Comparison of ENCODE assay signal across 8 mouse cellular contexts in genomic region chr5:125176370-125176766, GRCm38 (mm10). TPM values are rescaled to one million over a fixed set of nuclear protein-coding genes. Genes with fewer than 3 reads are reported as not detected.
A peak's percentile ranks its signal among the peaks of the same experiment; 100 is the strongest.
DNase-seq lines count a peak whose midpoint lies in the region; ATAC-seq and TF ChIP-seq lines count a peak whose summit lies in the region.

No protein-coding gene starts in this region.

- H3K27ac ChIP-seq in heart, embryonic 15.5 days = no peak overlapping the region
- H3K27ac ChIP-seq in embryonic facial prominence, embryonic 11.5 days (replicated peaks; ENCODE audit: low read depth, low read length) = no peak overlapping the region
- H3K27ac ChIP-seq in forebrain, postnatal 0 days (ENCODE audit: low read depth, low read length) = peak overlapping the region; percentile 96
- H3K27ac ChIP-seq in midbrain, embryonic 10.5 days (replicated peaks) = peak overlapping the region; percentile 95

- peaks cover 72% of the 10 kb centered on the region for H3K4me1 ChIP-seq in heart, embryonic 15.5 days (replicated peaks)
- no peaks in the 10 kb centered on the region; the same call in 1 of the 2 replicates for H3K4me1 ChIP-seq in embryonic facial prominence, embryonic 11.5 days (ENCODE audit: control insufficient read depth, insufficient read depth, low read length)
- H3K4me1 ChIP-seq in forebrain, postnatal 0 days (ENCODE audit: insufficient read depth) = peaks cover 43% of the 10 kb centered on the region
- peaks cover 84% of the 10 kb centered on the region for H3K4me1 ChIP-seq in midbrain, embryonic 10.5 days

- no peaks in the 10 kb centered on the region for H3K9me3 ChIP-seq in heart, embryonic 15.5 days (replicated peaks)
- H3K9me3 ChIP-seq in embryonic facial prominence, embryonic 11.5 days (replicated peaks; ENCODE audit: control insufficient read depth, low read length) = no peaks in the 10 kb centered on the region
- H3K9me3 ChIP-seq in forebrain, postnatal 0 days (ENCODE audit: low read length) = no peaks in the 10 kb centered on the region
- no peaks in the 10 kb centered on the region for H3K9me3 ChIP-seq in midbrain, embryonic 10.5 days (replicated peaks)

- intact Hi-C loops in heart, postnatal 14 days (cut with DNase I) = loop anchor here (5.0 kb wide), 3 partner anchors 34 to 91 kb away; no protein-coding TSS in a partner anchor

- peak overlapping the region; percentile 93 for H3K4me2 ChIP-seq in heart, embryonic 15.5 days
- peak overlapping the region; percentile 90 for H3K4me2 ChIP-seq in embryonic facial prominence, embryonic 11.5 days (ENCODE audit: low read depth, low read length)
- peak overlapping the region; percentile 88 for H3K4me2 ChIP-seq in forebrain, postnatal 0 days (ENCODE audit: low read depth)

- no peak for DNase-seq in heart, postnatal 14 days
- DNase-seq in embryonic facial prominence, embryonic 11.5 days (ENCODE audit: low spot score) = no peak
- DNase-seq in forebrain, postnatal 0 days = no peak
- no peak for DNase-seq in midbrain, embryonic 10.5 days (ENCODE audit: low spot score)
- no peak for DNase-seq in spleen, postnatal 36 days (ENCODE audit: low spot score in 2 of 2)
- no peak for DNase-seq in thymus, postnatal 25 days
- no peak for DNase-seq in embryo, embryonic 11 days

- no peak for TF ChIP-seq CTCF in forebrain, postnatal 0 days (IDR thresholded peaks at IDR 0.05; ENCODE audit: low read depth)

- 53% methylated on average over 5 of the region's 5 CpGs for WGBS in heart, embryonic 15.5 days
- WGBS in embryonic facial prominence, embryonic 11.5 days = 37% methylated on average over 5 of the region's 5 CpGs
- 11% methylated on average over 5 of the region's 5 CpGs for WGBS in forebrain, postnatal 0 days
- 16% methylated on average over 5 of the region's 5 CpGs for WGBS in midbrain, embryonic 10.5 days

- no peaks in the 10 kb centered on the region for H3K36me3 ChIP-seq in heart, embryonic 15.5 days
- no peaks in the 10 kb centered on the region for H3K36me3 ChIP-seq in embryonic facial prominence, embryonic 11.5 days (replicated peaks; ENCODE audit: control insufficient read depth, insufficient read depth, low read depth, low read length)
- no peaks in the 10 kb centered on the region for H3K36me3 ChIP-seq in forebrain, postnatal 0 days (ENCODE audit: insufficient read depth)
- H3K36me3 ChIP-seq in midbrain, embryonic 10.5 days = no peaks in the 10 kb centered on the region

- H3K4me3 ChIP-seq in heart, embryonic 15.5 days = no peak overlapping the region; the same call in 1 of the 2 replicates
- no peak overlapping the region; the same call in 1 of the 2 replicates for H3K4me3 ChIP-seq in embryonic facial prominence, embryonic 11.5 days (ENCODE audit: low read depth, low read length)
- H3K4me3 ChIP-seq in forebrain, postnatal 0 days (ENCODE audit: low read depth, low read length) = peak overlapping the region; percentile 93
- H3K4me3 ChIP-seq in midbrain, embryonic 10.5 days = peak overlapping the region; percentile 91

- no peak overlapping the region for H3K9ac ChIP-seq in heart, embryonic 15.5 days
- H3K9ac ChIP-seq in embryonic facial prominence, embryonic 11.5 days (replicated peaks; ENCODE audit: low read length) = 0 out of 2 replicates have a peak overlapping the region, but pooled peaks have one; percentile 18
- peak overlapping the region; percentile 83 for H3K9ac ChIP-seq in forebrain, postnatal 0 days

- ATAC-seq in heart, embryonic 15.5 days (replicated peaks; ENCODE audit: insufficient number of reproducible peaks, insufficient read depth, low FRiP score, low read depth) = no peak
- no peak for ATAC-seq in embryonic facial prominence, embryonic 11.5 days (replicated peaks; ENCODE audit: insufficient number of reproducible peaks, low FRiP score, low TSS enrichment, low read depth)
- no peak for ATAC-seq in forebrain, postnatal 0 days

- no peaks in the 10 kb centered on the region for H3K27me3 ChIP-seq in heart, embryonic 15.5 days
- no peaks in the 10 kb centered on the region for H3K27me3 ChIP-seq in embryonic facial prominence, embryonic 11.5 days (ENCODE audit: control insufficient read depth, insufficient read depth, low read length)
- no peaks in the 10 kb centered on the region for H3K27me3 ChIP-seq in forebrain, postnatal 0 days (ENCODE audit: insufficient read depth, low read length)
- H3K27me3 ChIP-seq in midbrain, embryonic 10.5 days (ENCODE audit: low read depth, poor library complexity, severe bottlenecking) = peaks cover 15% of the 10 kb centered on the region

RNA-seq across cellular contexts. Expression of gene Ncor2, which starts 2.7 kb away (rescaled TPM):
- polyA plus RNA-seq in heart, embryonic 15.5 days (2015; fragmentation: Nextera tagmentation; extraction: Ambion mirVana) = 14.9 and 22.2 TPM in 2 replicates
- 10 to 100 TPM; 89.1 to 98.5 TPM for total RNA-seq in heart, postnatal 14 days (2021)
- polyA plus RNA-seq in embryonic facial prominence, embryonic 11.5 days (2014; fragmentation: Nextera tagmentation; extraction: Ambion mirVana) = 12.4 and 15.0 TPM in 2 replicates
- 12.7 and 13.4 TPM in 2 replicates for total RNA-seq in forebrain, postnatal 0 days (2014; rRNA removed)
- polyA plus RNA-seq in forebrain, postnatal 0 days (2015; fragmentation: Nextera tagmentation; extraction: Ambion mirVana) = 11.6 and 16.8 TPM in 2 replicates
- polyA plus RNA-seq in midbrain, embryonic 10.5 days (2016; fragmentation: Nextera tagmentation; extraction: Ambion mirVana) = 16.2 and 19.1 TPM in 2 replicates

Comparison
In these comparisons a context has a peak if more than half of its experiments do, and no peak if none do; other contexts are left out.
1. H3K27ac ChIP-seq: peak in forebrain, postnatal 0 days (single experiment) and midbrain, embryonic 10.5 days (single experiment); none in heart, embryonic 15.5 days (single experiment) and embryonic facial prominence, embryonic 11.5 days (single experiment).
2. H3K4me3 ChIP-seq: peak in forebrain, postnatal 0 days (single experiment) and midbrain, embryonic 10.5 days (single experiment); none in heart, embryonic 15.5 days (single experiment) and embryonic facial prominence, embryonic 11.5 days (single experiment).
3. Peak in every context shown above with its lines, with median percentiles within 50 percentile points of each other: H3K4me2 ChIP-seq.